Mouse (Mus musculus) stomach, postnatal 0 days (tissue): ENCODE measurements at regions not wholly inside any gene's neighbourhood (a gene's known extent, or its start where the extent isn't known, plus 50 kb on each side); places are given as distances from the start of the nearest gene placed in this dataset.

ENCODE experiments used
- ATAC-seq: fragments of 200-750 bp; cut with Nextera tagmentation; 2 replicates; pipeline ENCODE4 v1.8.0; 2017; ENCODE audit not compliant: low FRiP score, low TSS enrichment
- DNase-seq: peaks from one replicate; pipeline ENCODE4 v3.0.0-alpha.2; 2016; ENCODE audit warnings: low spot score
- H3K27ac ChIP-seq: fragments of 300-500 bp; sonication (generic); replicated peaks from 2 replicates; pipeline ENCODE4 v1.5.1; 2014; ENCODE audit warnings: mild to moderate bottlenecking, control low read depth
- H3K27me3 ChIP-seq: fragments of 300-500 bp; sonication (generic); 2 replicates; pipeline ENCODE4 v1.6.1; 2014; ENCODE audit warnings: low read length; ENCODE audit not compliant: control insufficient read depth, insufficient read depth
- H3K36me3 ChIP-seq: fragments of 300-500 bp; sonication (generic); 2 replicates; pipeline ENCODE4 v1.6.1; 2014; ENCODE audit warnings: low read length, mixed read lengths; ENCODE audit not compliant: control insufficient read depth, insufficient read depth
- H3K4me1 ChIP-seq: fragments of 300-500 bp; sonication (generic); replicated peaks from 2 replicates; pipeline ENCODE4 v1.6.1; 2014; ENCODE audit warnings: antibody characterized with exemption; ENCODE audit not compliant: control insufficient read depth, insufficient read depth
- H3K4me2 ChIP-seq: fragments of 300-500 bp; sonication (generic); replicated peaks from 2 replicates; pipeline ENCODE4 v1.6.1; 2014; ENCODE audit warnings: low read depth, mild to moderate bottlenecking, control low read depth, moderate library complexity
- H3K4me3 ChIP-seq: fragments of 300-500 bp; sonication (generic); 2 replicates; pipeline ENCODE4 v1.5.1; 2014; ENCODE audit warnings: low read depth, low read length, control low read depth
- H3K9ac ChIP-seq: fragments of 300-500 bp; sonication (generic); 2 replicates; pipeline ENCODE4 v1.6.1; 2014; ENCODE audit warnings: mild to moderate bottlenecking, low read length, control low read depth, mixed read lengths
- H3K9me3 ChIP-seq: fragments of 300-500 bp; sonication (generic); 2 replicates; pipeline ENCODE4 v1.6.1; 2016; ENCODE audit warnings: low read length; ENCODE audit not compliant: control insufficient read depth
- CTCF ChIP-seq: IDR thresholded peaks from 2 replicates; pipeline ENCODE4 v1.5.1; 2016; ENCODE audit warnings: antibody characterized with exemption, low read depth, mild to moderate bottlenecking, moderate library complexity
- EP300 ChIP-seq: optimal IDR thresholded peaks from 2 replicates; pipeline ENCODE3; 2016; ENCODE audit warnings: antibody characterized with exemption
- WGBS: fragments of 180-500 bp; shearing (Covaris S2); extraction: QIAGEN DNeasy Blood & Tissue Kit; methylation state at CpG from one replicate; pipeline ENCODE4 v1.1.7; 2014; 5-methylcytosine and 5-hydroxymethylcytosine counted together

DNA sequence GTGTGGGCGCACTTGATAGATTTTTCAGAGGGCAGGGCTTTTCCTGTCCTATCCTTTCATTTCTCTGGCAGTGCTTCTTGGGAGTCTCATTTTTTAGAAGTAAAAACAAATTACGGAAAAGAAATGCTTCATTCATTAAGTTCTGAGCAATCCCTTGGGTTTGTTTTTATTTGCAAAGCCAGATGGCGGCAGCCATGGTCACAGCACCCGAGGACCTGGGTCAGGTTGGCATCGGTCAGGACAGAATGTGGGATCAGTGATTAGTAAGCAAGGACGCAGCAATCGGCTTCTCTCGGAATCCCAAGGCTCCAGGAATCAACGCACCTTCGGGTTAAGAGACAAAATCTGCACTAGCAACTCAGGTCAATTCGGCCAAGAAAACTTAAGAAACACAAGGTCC, 70.8 kb upstream of the Gnaq start:
- Histone ChIP-seq H3K9me3 (no peaks in the 10 kb centered on the region), H3K27ac (no peak overlapping the region), H3K4me1 (no peaks in the 10 kb centered on the region), H3K9ac (no peak overlapping the region), H3K4me3 (no peak overlapping the region), H3K27me3 (no peaks in the 10 kb centered on the region), H3K4me2 (no peak overlapping the region; the same call in 1 of the 2 replicates), H3K36me3 (no peaks in the 10 kb centered on the region)
- TF ChIP-seq CTCF: no peak
- TF ChIP-seq EP300: no peak
- WGBS: 66% methylated on average over 11 of the region's 11 CpGs
- DNase-seq (no peak), ATAC-seq (no peak)

- no peaks in the 10 kb centered on the region for H3K4me1 ChIP-seq
- H3K9me3 ChIP-seq: no peaks in the 10 kb centered on the region
- H3K27ac ChIP-seq: no peak overlapping the region
- no peak overlapping the region for H3K4me2 ChIP-seq
- 89% methylated on average over 4 of the region's 4 CpGs for WGBS
- no peaks in the 10 kb centered on the region for H3K36me3 ChIP-seq
- no peak for DNase-seq
- no peaks in the 10 kb centered on the region for H3K27me3 ChIP-seq
- no peak overlapping the region for H3K4me3 ChIP-seq
- H3K9ac ChIP-seq: no peak overlapping the region
- no peak for TF ChIP-seq CTCF
- no peak for TF ChIP-seq EP300
- no peak for ATAC-seq
Observed at GRCm38 (mm10) chr19:16059026-16059425, 73.6 kb upstream of the Gnaq start.

- Histone ChIP-seq H3K9ac (no peak overlapping the region), H3K4me2 (peak overlapping the region; percentile 49), H3K27ac (no peak overlapping the region), H3K36me3 (no peaks in the 10 kb centered on the region), H3K27me3 (no peaks in the 10 kb centered on the region), H3K4me3 (peak overlapping the region; percentile 29), H3K9me3 (no peaks in the 10 kb centered on the region), H3K4me1 (no peaks in the 10 kb centered on the region)
- WGBS: 24% methylated on average over 18 of the region's 18 CpGs
- TF ChIP-seq EP300: no peak
- TF ChIP-seq CTCF: no peak
- peak; percentile 67; the same call in 1 of the 2 replicates for ATAC-seq
- DNase-seq: peak; percentile 24
Observed at GRCm38 (mm10) chr19:16050220-16051055, 65.6 kb upstream of the Cep78 start.

DNA sequence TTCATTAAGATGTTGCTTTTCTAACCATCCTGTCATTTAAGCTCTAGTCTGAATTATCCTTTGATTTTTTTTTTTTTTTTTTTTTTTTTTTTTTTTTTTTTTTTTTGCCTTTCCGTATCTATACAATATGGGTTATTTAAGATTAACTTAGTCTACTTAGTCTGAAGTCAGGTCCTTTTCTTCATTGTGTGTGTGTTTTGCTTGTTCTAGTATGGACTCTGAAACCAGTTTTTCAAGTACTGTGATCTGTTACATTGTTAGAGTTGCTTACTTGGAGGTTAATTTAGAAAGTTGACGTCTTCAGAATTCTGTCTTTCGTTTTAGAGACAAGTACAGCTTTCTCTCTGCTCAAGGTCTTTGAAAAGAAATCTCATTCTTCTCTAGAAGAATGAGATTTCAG, 64.9 kb upstream of the Cep78 start:
- DNase-seq: no peak
- H3K9ac ChIP-seq: no peak overlapping the region
- peak overlapping the region; percentile 49 for H3K4me2 ChIP-seq
- H3K4me1 ChIP-seq: no peaks in the 10 kb centered on the region
- 23% methylated on average over 3 of the region's 3 CpGs for WGBS
- H3K36me3 ChIP-seq: no peaks in the 10 kb centered on the region
- no peaks in the 10 kb centered on the region for H3K27me3 ChIP-seq
- TF ChIP-seq EP300 (no peak), CTCF (no peak)
- ATAC-seq: peak; percentile 60; the same call in 1 of the 2 replicates
- no peaks in the 10 kb centered on the region for H3K9me3 ChIP-seq
- no peak overlapping the region for H3K27ac ChIP-seq
- H3K4me3 ChIP-seq: peak overlapping the region; percentile 29

DNA sequence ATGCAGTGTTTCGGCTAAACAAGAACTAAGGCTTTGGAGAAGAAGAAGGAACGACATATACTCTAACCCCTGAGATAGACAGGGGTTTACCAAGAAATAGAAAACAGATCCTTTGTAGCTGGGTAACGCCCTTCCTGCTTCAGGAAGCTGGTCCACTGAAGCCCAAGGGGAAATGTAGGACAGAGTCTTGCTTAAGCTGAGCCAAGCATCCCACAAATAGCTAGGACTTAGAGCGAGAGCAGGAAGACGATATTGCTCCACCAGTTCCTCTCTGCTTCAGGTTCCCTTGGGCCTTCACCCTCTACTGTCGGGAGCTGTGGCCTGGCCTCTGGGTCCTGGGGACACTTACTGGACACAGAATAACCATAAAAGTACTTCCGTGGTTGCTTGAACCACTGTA, 62.2 kb upstream of the Cep78 start:
- 64% methylated on average over 7 of the region's 7 CpGs for WGBS
- TF ChIP-seq EP300 (no peak), CTCF (no peak)

DNA sequence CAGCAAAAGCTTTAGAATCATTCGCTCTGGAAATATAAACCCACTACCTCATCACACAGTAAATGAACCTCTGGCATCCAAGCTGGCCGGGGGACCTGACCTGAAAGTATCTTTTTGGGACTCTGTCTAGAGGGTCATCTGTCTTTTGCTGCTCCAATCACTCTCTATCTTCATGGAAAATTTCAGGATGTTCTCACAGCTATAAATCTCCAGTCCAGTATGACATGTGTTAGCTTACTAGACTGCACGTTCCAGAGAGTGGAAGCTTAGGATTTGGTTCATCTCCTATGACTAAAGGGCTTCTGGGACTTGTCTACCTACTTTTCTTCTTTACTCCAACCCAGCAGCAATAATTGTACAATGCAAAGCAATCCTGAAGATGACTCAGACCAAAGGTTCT, 60.5 kb upstream of the Cep78 start:
- Histone ChIP-seq H3K27me3 (no peaks in the 10 kb centered on the region), H3K4me2 (no peak overlapping the region), H3K9me3 (no peaks in the 10 kb centered on the region), H3K27ac (no peak overlapping the region), H3K9ac (no peak overlapping the region), H3K4me3 (no peak overlapping the region), H3K36me3 (no peaks in the 10 kb centered on the region), H3K4me1 (no peaks in the 10 kb centered on the region)
- TF ChIP-seq EP300: no peak
- TF ChIP-seq CTCF: no peak
- DNase-seq: no peak
- ATAC-seq: no peak
- WGBS: 51% methylated on average over 3 of the region's 3 CpGs

More for the DNA sequence above, 62.2 kb upstream of the Cep78 start:
- ATAC-seq (no peak), DNase-seq (no peak)
- Histone ChIP-seq H3K4me2 (no peak overlapping the region), H3K27me3 (no peaks in the 10 kb centered on the region), H3K4me1 (no peaks in the 10 kb centered on the region), H3K4me3 (no peak overlapping the region), H3K36me3 (no peaks in the 10 kb centered on the region), H3K9ac (no peak overlapping the region), H3K9me3 (no peaks in the 10 kb centered on the region), H3K27ac (no peak overlapping the region)
